Mouse (Mus musculus) kidney, postnatal 4 days (tissue): ENCODE results near the gene Magi1.

Source experiments
- DNase-seq, 2 experiments: peaks; one replicate each; pipeline ENCODE4 v3.0.0; 2021; ENCODE audit warnings: mixed read lengths in 2 of 2

The Magi1 gene

DNA sequence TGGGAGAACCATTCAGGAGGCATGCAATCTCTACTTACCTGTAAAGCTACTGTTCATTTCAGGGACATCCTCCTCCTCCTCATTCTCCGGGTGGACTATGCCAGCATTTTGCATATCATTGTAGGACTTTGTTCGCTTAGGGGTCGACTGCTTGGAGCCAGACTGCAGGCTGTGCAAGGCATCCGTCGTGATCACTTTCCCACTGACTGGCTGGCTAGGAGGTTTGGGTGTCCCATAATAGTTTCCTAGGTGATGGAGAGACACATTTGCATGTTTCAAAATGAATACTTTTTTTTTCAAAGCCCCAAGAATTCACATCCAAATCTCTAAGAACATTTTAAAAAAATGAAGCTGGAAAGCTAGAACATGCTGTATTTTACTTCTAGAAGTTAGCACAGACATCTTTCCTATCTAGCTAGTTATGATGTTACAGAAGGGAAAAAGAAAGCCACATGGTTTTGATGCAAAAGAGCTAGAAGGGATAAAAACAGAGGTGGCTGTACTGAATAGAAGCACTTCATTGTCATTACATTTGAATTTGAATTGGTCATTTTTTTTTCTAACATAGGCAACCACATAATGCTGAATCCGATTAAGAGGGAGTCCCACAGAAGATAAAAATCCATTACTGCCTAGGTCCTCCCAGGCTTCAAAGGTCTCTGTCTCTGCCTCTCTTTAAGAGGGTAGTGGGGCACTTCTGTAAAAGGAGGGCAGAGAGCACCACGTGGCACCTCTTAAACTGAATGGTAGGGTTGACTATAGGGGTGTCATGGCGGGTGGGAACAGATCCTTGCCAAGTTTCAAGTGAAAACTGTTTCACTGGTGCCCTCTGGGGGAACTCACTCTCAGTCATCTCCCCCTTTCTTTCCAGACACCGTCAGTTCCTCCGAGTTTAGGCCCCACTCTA, 491.2 kb downstream of the Magi1 start:
- no peak for DNase-seq

DNA sequence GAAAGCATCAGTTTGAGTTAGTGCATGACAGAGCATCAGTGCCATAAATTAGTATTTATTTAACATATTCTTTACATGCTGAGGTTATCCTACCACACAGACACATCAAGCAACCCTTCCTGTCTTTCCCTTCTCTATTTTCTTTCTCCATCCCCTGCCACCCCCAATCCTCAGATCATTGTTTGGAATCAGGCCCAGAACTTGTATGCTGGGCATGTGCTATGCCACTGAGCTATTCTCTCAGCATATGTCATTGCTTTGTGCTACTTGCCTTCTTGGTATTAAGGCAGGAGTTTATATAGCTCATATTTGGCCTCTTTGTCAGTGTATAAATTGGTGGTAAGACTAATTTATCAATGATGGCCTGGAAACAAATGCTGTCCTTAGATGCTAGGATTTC, 494.0 kb downstream of the Magi1 start:
- no peak for DNase-seq

- no peak for DNase-seq
These were observed 496.7 kb downstream of the Magi1 start for GRCm38 (mm10) chr6:93787042-93787441.

DNA sequence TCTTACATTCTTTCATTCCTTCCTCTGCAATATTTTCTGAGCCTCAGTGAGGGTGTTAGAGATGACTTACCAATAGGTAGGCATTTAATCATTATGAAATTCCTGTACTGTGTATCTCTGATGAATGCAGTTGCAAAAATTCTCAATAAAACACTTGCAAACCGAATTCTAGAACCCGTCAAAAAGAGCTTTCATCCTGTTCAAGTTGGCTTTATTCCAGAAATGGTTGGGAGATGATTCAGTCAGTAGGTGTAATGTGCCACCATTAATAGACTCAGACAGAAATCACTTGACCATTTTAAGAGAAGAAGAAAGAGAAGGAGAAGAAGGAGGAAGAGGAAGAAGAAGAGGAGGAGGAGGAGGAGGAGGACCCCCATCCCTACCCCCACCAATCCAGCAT, 497.5 kb downstream of the Magi1 start:
- no peak for DNase-seq

DNA sequence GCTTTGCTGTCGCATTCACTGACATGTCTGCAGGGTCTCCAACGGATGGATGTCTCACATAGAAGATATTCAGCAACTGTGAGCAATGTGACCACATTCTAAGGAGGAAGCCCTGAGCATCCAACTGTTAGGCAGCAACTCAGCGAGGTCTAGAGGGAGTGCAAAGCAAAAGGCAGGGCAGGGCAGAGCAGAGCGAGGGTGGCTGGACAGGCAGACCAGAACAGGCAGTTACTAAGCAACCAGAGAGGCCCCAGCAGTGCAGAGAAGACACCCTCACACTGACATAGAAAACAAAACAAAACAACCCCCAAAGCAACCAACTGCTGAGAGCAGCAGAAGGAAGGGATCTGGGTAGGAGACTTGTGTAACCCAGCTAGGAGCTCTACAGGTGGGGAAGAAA, 512.6 kb downstream of the Magi1 start:
- peak in 1 of 2 experiments; percentile 7 for DNase-seq

DNA sequence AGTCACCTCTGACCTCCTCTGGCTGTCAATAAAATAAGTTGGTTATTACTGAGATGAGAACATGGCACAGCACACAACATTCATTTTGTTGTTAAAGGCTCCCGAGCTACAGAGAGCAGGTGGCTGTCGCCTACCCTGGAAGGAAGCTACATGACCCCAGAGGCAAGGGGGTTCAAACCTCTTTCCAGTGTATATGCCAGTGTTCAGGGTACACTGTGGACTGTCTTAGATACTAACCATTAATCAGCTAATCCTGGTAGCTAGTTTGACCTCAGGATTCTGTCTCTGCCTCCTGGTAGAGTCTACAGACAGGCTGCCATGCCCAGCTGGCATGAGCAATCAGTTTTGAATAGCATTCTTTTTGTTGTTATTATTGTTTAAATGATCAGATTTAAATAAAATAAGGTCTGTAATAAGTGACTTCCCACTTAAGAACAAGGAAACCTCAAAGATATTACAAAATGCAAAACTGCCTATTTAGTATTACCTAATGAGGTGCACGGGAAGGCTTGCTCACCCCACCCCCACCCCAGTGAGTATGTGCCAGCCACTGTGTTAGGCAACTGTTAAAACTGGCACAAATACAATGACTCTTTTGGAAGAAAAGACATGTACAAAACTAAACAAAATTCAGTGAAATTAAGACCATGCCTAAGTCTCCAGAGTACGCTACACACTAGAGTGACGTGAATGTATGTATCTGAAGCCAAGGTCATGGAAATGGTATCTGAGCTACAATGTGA, 513.3 kb downstream of the Magi1 start:
- no peak for DNase-seq

- DNase-seq = no peak
These were observed 525.6 kb downstream of the Magi1 start for GRCm38 (mm10) chr6:93758114-93758513.

- DNase-seq = peak; percentile 87 to 92
These were observed 526.2 kb downstream of the Magi1 start for GRCm38 (mm10) chr6:93757353-93758087.

GRCm38 (mm10) chr6:93743145-93743544, 540.6 kb downstream of the Magi1 start:
- no peak for DNase-seq

GRCm38 (mm10) chr6:93739786-93740185, 543.9 kb downstream of the Magi1 start:
- no peak for DNase-seq

DNA sequence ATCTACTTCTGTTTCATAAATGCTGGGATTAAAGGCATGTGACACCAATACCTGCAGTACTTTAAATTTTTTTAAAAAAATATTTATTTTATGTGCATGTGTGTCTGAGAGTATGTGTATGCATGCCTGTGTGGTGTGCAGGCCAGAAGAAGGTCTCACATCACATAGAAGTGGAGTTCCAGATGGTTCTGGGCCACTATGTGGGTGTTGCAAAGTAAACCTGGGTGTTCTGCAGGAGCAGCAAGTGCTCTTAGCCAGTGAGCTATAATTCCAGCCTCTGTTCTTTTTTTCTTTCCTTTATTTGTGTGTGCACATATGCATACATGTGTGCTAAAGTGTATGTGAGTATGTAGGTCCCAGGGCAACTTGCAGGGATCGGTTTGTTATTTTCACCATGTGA, 546.6 kb downstream of the Magi1 start:
- no peak for DNase-seq

GRCm38 (mm10) chr6:93736071-93736470, 547.6 kb downstream of the Magi1 start:
- DNase-seq = no peak

DNA sequence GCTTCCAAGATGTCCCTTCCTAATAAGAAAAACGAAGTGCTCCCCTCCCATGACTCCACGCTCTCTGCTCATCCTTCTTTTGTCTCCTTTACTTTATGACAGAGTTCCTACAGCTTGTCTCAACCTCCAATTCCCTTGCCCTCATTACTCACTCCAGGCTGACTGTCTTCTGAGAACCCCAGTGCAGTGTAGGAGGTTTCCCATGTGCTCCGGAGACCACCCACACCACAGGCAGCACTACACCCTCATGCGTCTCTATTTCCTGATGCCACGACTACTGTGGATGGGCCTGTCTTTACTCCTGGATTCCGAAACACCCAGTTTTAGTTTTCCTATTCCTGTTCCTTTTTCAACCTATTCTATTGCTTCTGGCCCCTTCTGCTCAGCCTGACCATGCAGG, 549.9 kb downstream of the Magi1 start:
- no peak for DNase-seq

GRCm38 (mm10) chr6:93729702-93730101, 554.0 kb downstream of the Magi1 start:
- peak; percentile 23 to 34 for DNase-seq

DNA sequence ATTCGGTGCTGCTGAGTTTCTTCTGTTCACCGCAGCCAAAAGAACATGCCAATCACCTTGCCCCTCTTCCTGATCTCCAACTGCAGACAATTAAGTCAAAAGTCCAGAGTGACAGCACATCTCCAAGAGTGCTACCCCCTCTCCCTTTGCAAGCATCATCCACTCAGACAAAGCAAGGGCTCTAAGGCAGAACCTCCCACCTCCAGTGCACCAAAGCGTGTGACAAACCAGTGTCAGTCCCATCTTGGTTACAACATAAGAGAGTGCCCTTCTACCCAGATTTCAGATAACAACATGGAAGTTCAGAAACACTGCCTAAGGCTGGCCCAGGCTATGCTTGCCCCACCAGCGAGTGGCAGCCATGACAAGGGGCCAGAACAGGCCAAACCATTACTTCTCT, 554.9 kb downstream of the Magi1 start:
- DNase-seq = no peak

DNA sequence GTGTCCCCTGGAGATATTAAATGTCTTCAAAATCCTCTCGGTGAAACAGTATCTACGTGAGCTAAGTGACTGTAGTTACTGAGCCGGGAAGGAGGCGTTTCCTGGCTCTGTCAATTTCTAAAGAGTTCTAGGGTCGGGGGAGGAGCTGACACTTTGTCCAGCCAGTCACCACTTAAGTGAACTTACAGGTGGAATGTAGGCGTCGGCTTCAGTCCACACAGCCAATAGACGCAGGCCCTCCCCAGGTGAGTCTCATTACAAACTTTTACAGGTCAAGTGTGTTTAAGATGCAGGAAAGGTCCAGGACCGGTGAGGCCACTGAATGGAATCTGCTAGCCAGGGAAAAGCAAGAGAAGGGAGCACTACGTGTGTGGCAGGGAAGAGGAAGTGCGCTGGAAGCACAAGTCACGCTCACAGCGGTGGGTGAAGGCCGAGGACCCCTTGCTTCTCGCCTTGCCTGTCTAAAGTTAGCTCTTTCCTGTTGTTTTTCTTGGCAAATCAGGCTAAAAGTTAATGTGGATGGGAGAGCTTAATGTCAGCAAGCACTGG, 556.0 kb downstream of the Magi1 start:
- peak; percentile 17 to 40 for DNase-seq

DNA sequence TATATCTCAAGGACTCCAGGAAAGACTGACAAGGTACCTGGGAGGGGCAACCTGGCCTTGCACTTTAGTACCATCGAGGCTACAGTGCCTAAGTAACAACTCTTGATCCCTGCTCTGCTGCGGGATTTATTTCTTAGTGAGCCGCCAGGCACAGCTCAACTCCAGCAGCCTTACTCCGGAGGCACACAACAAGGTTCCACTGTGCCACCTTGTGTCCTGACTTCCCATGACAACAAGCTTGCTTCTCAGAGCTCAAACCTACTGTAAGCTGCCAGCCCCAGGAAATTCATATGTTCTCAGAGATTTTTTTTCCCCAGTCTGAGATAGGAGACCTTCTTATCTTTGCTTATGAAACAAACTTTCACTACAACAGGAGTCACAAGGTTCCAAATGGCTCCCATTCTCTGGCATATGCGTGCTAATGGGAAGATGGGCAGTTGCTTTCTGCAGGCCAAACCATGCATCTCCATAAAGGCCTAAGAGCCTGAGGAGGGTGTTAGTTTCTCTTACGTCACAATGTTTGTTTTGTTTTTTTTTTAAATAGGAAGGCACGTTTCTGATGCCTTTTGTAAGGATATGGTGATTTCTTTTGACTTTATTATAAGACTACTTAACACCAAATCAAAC, 556.8 kb downstream of the Magi1 start:
- DNase-seq = peak; percentile 40 to 53

DNA sequence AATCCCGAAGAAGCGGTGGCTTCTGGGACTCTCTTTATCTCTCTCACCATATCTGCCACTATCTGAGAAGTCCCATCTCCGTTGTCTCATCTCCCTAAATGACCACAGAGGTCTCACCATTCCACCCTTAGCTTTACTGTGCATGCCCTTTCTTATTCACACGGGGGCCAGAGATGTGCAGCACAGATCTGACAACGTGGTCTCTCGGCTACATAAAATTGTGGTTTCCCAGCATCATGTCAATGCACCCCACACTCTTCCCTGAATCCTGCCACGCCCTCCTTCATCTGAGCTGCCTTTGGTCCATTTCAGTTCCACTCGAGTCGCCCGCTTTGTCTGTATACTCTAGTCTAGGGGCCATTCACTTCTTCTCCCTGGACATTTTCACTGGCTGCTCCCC, 557.6 kb downstream of the Magi1 start:
- DNase-seq = no peak

GRCm38 (mm10) chr6:93724749-93725148, 559.0 kb downstream of the Magi1 start:
- no peak for DNase-seq

GRCm38 (mm10) chr6:93723226-93723625, 560.5 kb downstream of the Magi1 start:
- no peak for DNase-seq

DNA sequence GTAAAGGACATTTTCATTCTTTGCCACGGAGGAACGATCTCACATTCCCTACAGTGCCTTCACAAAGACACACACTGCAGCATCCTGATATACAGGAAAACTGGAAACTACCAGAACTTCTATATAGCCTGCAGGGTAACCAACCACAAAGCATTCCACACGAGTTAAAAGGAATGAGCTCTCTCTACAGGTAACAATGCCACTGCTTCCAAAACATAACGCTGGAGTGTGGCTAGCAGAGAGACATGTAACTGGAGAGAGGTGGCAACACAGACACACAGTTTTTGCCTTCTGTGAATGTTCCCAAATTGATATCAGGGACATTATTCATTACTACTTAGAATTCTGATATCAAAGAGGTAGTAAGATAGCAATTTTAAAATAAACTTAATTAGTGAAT, 564.2 kb downstream of the Magi1 start:
- DNase-seq = no peak

DNA sequence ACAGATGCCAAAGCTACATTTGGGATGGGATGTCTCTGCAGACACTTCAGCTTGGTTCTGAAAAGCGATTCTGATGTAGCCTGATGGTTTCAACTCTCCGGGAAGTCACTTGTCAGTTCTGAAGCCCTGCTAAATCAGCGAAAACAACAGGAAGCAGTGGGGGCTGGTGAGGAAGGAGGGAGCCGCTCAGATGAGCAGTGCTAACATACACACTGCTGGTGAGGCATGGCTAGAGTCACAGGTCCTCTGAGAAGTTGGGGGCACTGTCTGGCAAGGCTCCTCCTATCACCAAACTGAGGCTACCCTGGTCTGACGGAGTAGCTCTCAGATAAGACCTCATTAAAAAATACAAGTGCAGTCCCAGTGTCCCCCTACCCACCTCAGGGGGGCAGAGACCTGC, 565.3 kb downstream of the Magi1 start:
- DNase-seq = peak in 1 of 2 experiments; percentile 39
